Mouse (Mus musculus) stomach, postnatal 0 days (tissue): ENCODE measurements at regions not wholly inside any gene's neighbourhood (a gene's known extent, or its start where the extent isn't known, plus 50 kb on each side); places are given as distances from the start of the nearest gene placed in this dataset.

ENCODE experiments used
- CTCF ChIP-seq: IDR thresholded peaks from 2 replicates; pipeline ENCODE4 v1.5.1; 2016; ENCODE audit warnings: antibody characterized with exemption, low read depth, mild to moderate bottlenecking, moderate library complexity
- EP300 ChIP-seq: optimal IDR thresholded peaks from 2 replicates; pipeline ENCODE3; 2016; ENCODE audit warnings: antibody characterized with exemption

GRCm38 (mm10) chr14:24959401-24959800, 472.5 kb downstream of the Rps24 start:
- TF ChIP-seq EP300 (no peak), CTCF (no peak)
